Mouse (Mus musculus): ENCODE measurements around the gene Wdr83. TPM values are rescaled to one million over a fixed set of nuclear protein-coding genes. Genes with fewer than 3 reads are reported as not detected.
A peak's percentile ranks its signal among the peaks of the same experiment; 100 is the strongest.

Wdr83 gene
- polyA plus RNA-seq, 1 experiment from 2014 or later = 38.7 TPM

GRCm38 (mm10) chr8:85062603-85063002 lies 18.5 kb downstream of the Wdr83 start:
- peaks cover 37% of the 10 kb centered on the region for H3K36me3 ChIP-seq
- H3K4me2 ChIP-seq = no peak overlapping the region
- H3K27me3 ChIP-seq (replicated peaks) = no peaks in the 10 kb centered on the region
- 93% methylated on average over 4 of the region's 4 CpGs for WGBS
- ATAC-seq (ENCODE audit: extremely low read depth, insufficient number of reproducible peaks, low FRiP score, low TSS enrichment) = no peak
- H3K4me3 ChIP-seq = no peak overlapping the region
- H3K9ac ChIP-seq = no peak overlapping the region
- H3K9me3 ChIP-seq = no peaks in the 10 kb centered on the region
- no peak overlapping the region for H3K27ac ChIP-seq (replicated peaks)
- peaks cover 10% of the 10 kb centered on the region for H3K4me1 ChIP-seq

GRCm38 (mm10) chr8:85059879-85060616 lies 21.1 kb downstream of the Wdr83 start, which contains the start of gene Fbxw9:
Gene Fbxw9 (plus strand): TSS chr8:85060055.
- Histone ChIP-seq H3K4me3 (peak within 1 kb of the TSS; percentile 88), H3K9ac (peak within 1 kb of the TSS; percentile 84), H3K27ac (replicated peaks) (no peak within 1 kb of the TSS), H3K4me2 (peak within 1 kb of the TSS; percentile 93), H3K27me3 (replicated peaks) (no peaks in the 10 kb centered on the region), H3K9me3 (no peaks in the 10 kb centered on the region), H3K4me1 (peaks cover 10% of the 10 kb centered on the region), H3K36me3 (peaks cover 43% of the 10 kb centered on the region)
- WGBS = under 1% methylated on average over 53 of the region's 53 CpGs
- peak; percentile 67; the same call in 1 of the 2 replicates for ATAC-seq (ENCODE audit: extremely low read depth, insufficient number of reproducible peaks, low FRiP score, low TSS enrichment)

GRCm38 (mm10) chr8:85057367-85057766 lies 23.7 kb downstream of the Wdr83 start:
- Histone ChIP-seq H3K27me3 (replicated peaks) (no peaks in the 10 kb centered on the region), H3K9me3 (no peaks in the 10 kb centered on the region), H3K4me1 (peaks cover 10% of the 10 kb centered on the region), H3K4me3 (no peak overlapping the region), H3K36me3 (peaks cover 50% of the 10 kb centered on the region), H3K27ac (replicated peaks) (no peak overlapping the region), H3K9ac (no peak overlapping the region), H3K4me2 (no peak overlapping the region)
- 84% methylated on average over 7 of the region's 7 CpGs for WGBS
- no peak for ATAC-seq (ENCODE audit: extremely low read depth, insufficient number of reproducible peaks, low FRiP score, low TSS enrichment)

- 87% methylated on average over 6 of the region's 6 CpGs for WGBS
- Histone ChIP-seq H3K9ac (no peak overlapping the region), H3K4me2 (no peak overlapping the region), H3K4me3 (no peak overlapping the region), H3K27ac (replicated peaks) (no peak overlapping the region), H3K4me1 (peaks cover 18% of the 10 kb centered on the region), H3K36me3 (peaks cover 89% of the 10 kb centered on the region), H3K27me3 (replicated peaks) (no peaks in the 10 kb centered on the region), H3K9me3 (no peaks in the 10 kb centered on the region)
- ATAC-seq (ENCODE audit: extremely low read depth, insufficient number of reproducible peaks, low FRiP score, low TSS enrichment) = no peak
These were observed 37.5 kb downstream of the Wdr83 start for GRCm38 (mm10) chr8:85043619-85044018.

GRCm38 (mm10) chr8:85037681-85038531 lies 43.2 kb downstream of the Wdr83 start:
- Histone ChIP-seq H3K27me3 (replicated peaks) (no peaks in the 10 kb centered on the region), H3K36me3 (peaks cover 44% of the 10 kb centered on the region), H3K27ac (replicated peaks) (peak overlapping the region; percentile 99), H3K4me1 (peaks cover 46% of the 10 kb centered on the region), H3K4me2 (peak overlapping the region; percentile 91), H3K4me3 (peak overlapping the region; percentile 71), H3K9me3 (no peaks in the 10 kb centered on the region), H3K9ac (peak overlapping the region; percentile 93)
- WGBS = under 1% methylated on average over 56 of the region's 57 CpGs
- ATAC-seq (ENCODE audit: extremely low read depth, insufficient number of reproducible peaks, low FRiP score, low TSS enrichment) = 0 out of 2 replicates have a peak, but pooled peaks have one; percentile 10

GRCm38 (mm10) chr8:85037366-85037680 lies 43.8 kb downstream of the Wdr83 start:
- H3K36me3 ChIP-seq = peaks cover 44% of the 10 kb centered on the region
- WGBS = 2% methylated on average over 14 of the region's 14 CpGs
- H3K4me3 ChIP-seq = peak overlapping the region; percentile 71
- peak overlapping the region; percentile 99 for H3K27ac ChIP-seq (replicated peaks)
- H3K27me3 ChIP-seq (replicated peaks) = no peaks in the 10 kb centered on the region
- H3K4me2 ChIP-seq = peak overlapping the region; percentile 91
- H3K4me1 ChIP-seq = peaks cover 46% of the 10 kb centered on the region
- no peaks in the 10 kb centered on the region for H3K9me3 ChIP-seq
- H3K9ac ChIP-seq = peak overlapping the region; percentile 93
- ATAC-seq (ENCODE audit: extremely low read depth, insufficient number of reproducible peaks, low FRiP score, low TSS enrichment) = peak; percentile 38

- H3K27ac ChIP-seq (replicated peaks) = peak within 1 kb of the TSS; percentile 99
- H3K4me2 ChIP-seq = peak within 1 kb of the TSS; percentile 96
- ATAC-seq (ENCODE audit: extremely low read depth, insufficient number of reproducible peaks, low FRiP score, low TSS enrichment) = peak; percentile 92
- under 1% methylated on average over 49 of the region's 59 CpGs for WGBS
- peaks cover 46% of the 10 kb centered on the region for H3K4me1 ChIP-seq
- no peaks in the 10 kb centered on the region for H3K27me3 ChIP-seq (replicated peaks)
- H3K4me3 ChIP-seq = peak within 1 kb of the TSS; percentile 71
- no peaks in the 10 kb centered on the region for H3K9me3 ChIP-seq
- peak within 1 kb of the TSS; percentile 93 for H3K9ac ChIP-seq
- peaks cover 44% of the 10 kb centered on the region for H3K36me3 ChIP-seq
These were observed 44.3 kb downstream of the Wdr83 start, which contains the start of gene Tnpo2 for GRCm38 (mm10) chr8:85036718-85037365. Gene Tnpo2 (plus strand): TSS chr8:85036915.

GRCm38 (mm10) chr8:85036381-85036717 lies 44.8 kb downstream of the Wdr83 start:
- Histone ChIP-seq H3K27ac (replicated peaks) (peak overlapping the region; percentile 83), H3K4me1 (peaks cover 46% of the 10 kb centered on the region), H3K36me3 (peaks cover 44% of the 10 kb centered on the region), H3K4me3 (peak overlapping the region; percentile 71), H3K27me3 (replicated peaks) (no peaks in the 10 kb centered on the region), H3K9me3 (no peaks in the 10 kb centered on the region), H3K9ac (peak overlapping the region; percentile 84), H3K4me2 (peak overlapping the region; percentile 96)
- 0% methylated on average over 9 of the region's 9 CpGs for WGBS
- peak; percentile 12; the same call in 1 of the 2 replicates for ATAC-seq (ENCODE audit: extremely low read depth, insufficient number of reproducible peaks, low FRiP score, low TSS enrichment)

GRCm38 (mm10) chr8:85035728-85036310 lies 45.3 kb downstream of the Wdr83 start:
- peak overlapping the region; percentile 71 for H3K4me3 ChIP-seq
- no peaks in the 10 kb centered on the region for H3K27me3 ChIP-seq (replicated peaks)
- H3K9me3 ChIP-seq = no peaks in the 10 kb centered on the region
- H3K9ac ChIP-seq = peak overlapping the region; percentile 84
- peak overlapping the region; percentile 83 for H3K27ac ChIP-seq (replicated peaks)
- under 1% methylated on average over 15 of the region's 15 CpGs for WGBS
- H3K36me3 ChIP-seq = peaks cover 44% of the 10 kb centered on the region
- H3K4me1 ChIP-seq = peaks cover 46% of the 10 kb centered on the region
- no peak for ATAC-seq (ENCODE audit: extremely low read depth, insufficient number of reproducible peaks, low FRiP score, low TSS enrichment)
- H3K4me2 ChIP-seq = peak overlapping the region; percentile 96

GRCm38 (mm10) chr8:85035165-85035727 lies 45.9 kb downstream of the Wdr83 start:
- peak overlapping the region; percentile 96 for H3K4me2 ChIP-seq
- no peak for ATAC-seq (ENCODE audit: extremely low read depth, insufficient number of reproducible peaks, low FRiP score, low TSS enrichment)

More at GRCm38 (mm10) chr8:85035165-85035727, 45.9 kb downstream of the Wdr83 start:
- WGBS = 4% methylated on average over 12 of the region's 12 CpGs
- Histone ChIP-seq H3K27ac (replicated peaks) (peak overlapping the region; percentile 83), H3K27me3 (replicated peaks) (no peaks in the 10 kb centered on the region), H3K4me1 (peaks cover 42% of the 10 kb centered on the region), H3K9ac (peak overlapping the region; percentile 84), H3K36me3 (peaks cover 44% of the 10 kb centered on the region), H3K9me3 (no peaks in the 10 kb centered on the region), H3K4me3 (peak overlapping the region; percentile 71)
